Mouse (Mus musculus): Measurements from ENCODE around the gene 3110001I22Rik.

- TF ChIP-seq CTCF (IDR thresholded peaks at IDR 0.05; ENCODE audit: low read depth), result no peak
- no peak for TF ChIP-seq EP300 (IDR thresholded peaks at IDR 0.05; ENCODE audit: low read depth)
Observed at GRCm38 (mm10) chr16:13702184-13702583, 30.5 kb downstream of the 3110001I22Rik start.

All from heart, postnatal 0 days (tissue).